Mouse (Mus musculus): ENCODE results near the gene Cdr2. TPM values are rescaled to one million over a fixed set of nuclear protein-coding genes. Genes with fewer than 3 reads are reported as not detected.
"Not testable (repeated sequence)": the region's sequence is repeated elsewhere in the genome, so short reads cannot be mapped to it uniquely, and the experiment has no call there.

The Cdr2 gene
- total RNA-seq, 1 experiment from 2014 or later: 5.9 TPM

DNA sequence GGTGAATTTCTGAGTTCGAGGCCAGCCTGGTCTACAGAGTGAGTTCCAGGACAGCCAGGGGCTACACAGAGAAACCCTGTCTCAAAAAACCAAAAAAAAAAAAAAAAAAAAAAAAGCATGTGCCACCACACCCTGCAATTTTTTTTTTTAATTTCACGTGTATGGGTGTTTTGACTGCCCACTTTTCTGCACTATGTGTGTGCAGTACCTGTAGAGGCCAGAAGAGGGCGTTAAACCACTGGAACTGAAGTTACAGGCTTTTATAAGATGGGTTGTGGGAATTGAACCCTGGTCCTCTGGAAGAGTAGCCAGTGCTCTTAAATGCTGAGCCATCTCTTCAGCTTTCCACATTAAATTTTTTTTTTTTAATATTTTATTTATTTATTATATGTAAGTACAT, 71.9 kb downstream of the Cdr2 start:
- not testable (repeated sequence) for DNase-seq

Other genes with a start within 250 kb of the Cdr2 start
- gene Vwa3a, start 243.0 kb downstream of the Cdr2 start, total RNA-seq (2021): 2.4 and 2.9 TPM in 2 replicates
- gene Gm5737, start 169.9 kb downstream of the Cdr2 start, total RNA-seq (2021): not detected in 2 replicates
- 40.4 and 68.2 TPM in 2 replicates for gene Eef2k, start 139.5 kb downstream of the Cdr2 start, total RNA-seq (2021)
- 26.5 and 27.5 TPM in 2 replicates for gene Polr3e, start 64.6 kb downstream of the Cdr2 start, total RNA-seq (2021)
- 0.55 TPM in 1 of 2 replicates, not detected in the other for gene Mfsd13b, start 197 bp upstream of the Cdr2 start, total RNA-seq (2021)
- gene Mettl9, start 52.1 kb upstream of the Cdr2 start, total RNA-seq (2021): 108 and 130 TPM in 2 replicates
- 1.2 and 1.4 TPM in 2 replicates for gene Igsf6, start 92.3 kb upstream of the Cdr2 start, total RNA-seq (2021)
- 0.86 and 0.88 TPM in 2 replicates for gene Otoa, start 99.3 kb upstream of the Cdr2 start, total RNA-seq (2021)